9 mouse cellular contexts compared by ENCODE assay signal in the genomic region with DNA sequence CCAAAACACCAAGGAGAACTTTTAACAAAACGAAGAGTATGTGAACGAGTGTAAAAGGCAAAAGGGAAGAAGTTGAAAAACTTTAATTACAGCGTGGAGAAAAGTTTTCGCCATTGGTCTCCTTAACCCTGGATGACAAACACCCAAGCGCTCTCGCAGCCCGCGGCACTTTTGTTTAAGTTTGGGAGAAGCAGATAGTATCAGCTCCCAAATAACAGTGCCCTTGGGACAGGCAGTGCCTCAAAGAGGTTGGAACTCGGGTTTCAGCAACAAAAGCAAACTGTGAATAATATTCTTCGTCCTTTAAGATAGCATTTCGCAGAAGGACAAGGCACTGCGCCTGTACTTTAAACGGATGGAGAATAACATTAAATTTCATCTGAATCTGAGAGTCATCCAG. TPM values are rescaled to one million over a fixed set of nuclear protein-coding genes. Genes with fewer than 3 reads are reported as not detected.
DNase-seq lines count a peak whose midpoint lies in the region; ATAC-seq and TF ChIP-seq lines count a peak whose summit lies in the region.
"Had no signal": no experiment of that assay in that cellular context is flagged by ENCODE, and none has a peak within 500 bp of the region (broad histone marks: within the 10 kb centered on the region; RNA-seq: fewer than 3 reads in every experiment).

No protein-coding gene starts in this region.

- H3K9me3 ChIP-seq in kidney, embryonic 15.5 days (replicated peaks), result no peaks in the 10 kb centered on the region
- H3K9me3 ChIP-seq in forebrain, embryonic 14.5 days (replicated peaks; ENCODE audit: control insufficient read depth, low read length), result no peaks in the 10 kb centered on the region
- H3K9me3 ChIP-seq in limb, embryonic 14.5 days (ENCODE audit: control insufficient read depth, low read length), result no peaks in the 10 kb centered on the region

- peaks cover 89% of the 10 kb centered on the region for H3K27me3 ChIP-seq in kidney, embryonic 15.5 days
- H3K27me3 ChIP-seq in forebrain, embryonic 14.5 days (replicated peaks; ENCODE audit: control insufficient read depth, insufficient read depth, low read length), result peaks cover 15% of the 10 kb centered on the region
- peaks cover 35% of the 10 kb centered on the region for H3K27me3 ChIP-seq in limb, embryonic 14.5 days (ENCODE audit: control insufficient read depth, insufficient read depth, low read length)

- peak overlapping the region; percentile 51 for H3K4me3 ChIP-seq in kidney, embryonic 15.5 days (replicated peaks)
- peak overlapping the region; percentile 50 for H3K4me3 ChIP-seq in forebrain, embryonic 14.5 days (ENCODE audit: low read depth, low read length)
- H3K4me3 ChIP-seq in limb, embryonic 14.5 days (replicated peaks; ENCODE audit: low read length), result peak overlapping the region; percentile 54

- ATAC-seq in kidney, embryonic 15.5 days (replicated peaks; ENCODE audit: low FRiP score), result no peak
- no peak for ATAC-seq in forebrain, embryonic 14.5 days
- ATAC-seq in limb, embryonic 14.5 days (ENCODE audit: low FRiP score, low read depth), result no peak
- ATAC-seq: inflammation-experienced regulatory T-cells, adult 6 months had no signal

- no peak overlapping the region for H3K27ac ChIP-seq in kidney, embryonic 15.5 days
- H3K27ac ChIP-seq in forebrain, embryonic 14.5 days (ENCODE audit: low read depth, low read length), result no peak overlapping the region
- H3K27ac ChIP-seq in limb, embryonic 14.5 days (replicated peaks; ENCODE audit: low read depth, low read length), result peak overlapping the region; percentile 62

- H3K4me2 ChIP-seq in kidney, embryonic 15.5 days, result peak overlapping the region; percentile 97
- H3K4me2 ChIP-seq in forebrain, embryonic 14.5 days (ENCODE audit: low read length), result peak overlapping the region; percentile 100
- H3K4me2 ChIP-seq in limb, embryonic 14.5 days (replicated peaks; ENCODE audit: low read depth, low read length, severe bottlenecking), result peak overlapping the region; percentile 96

- no peaks in the 10 kb centered on the region for H3K36me3 ChIP-seq in kidney, embryonic 15.5 days
- no peaks in the 10 kb centered on the region for H3K36me3 ChIP-seq in forebrain, embryonic 14.5 days (ENCODE audit: control insufficient read depth, insufficient read depth, low read length)
- no peaks in the 10 kb centered on the region; the same call in 1 of the 2 replicates for H3K36me3 ChIP-seq in limb, embryonic 14.5 days (ENCODE audit: control insufficient read depth, insufficient read depth, low read length)

- DNase-seq in kidney, adult 18-20 months, result no peak
- no peak for DNase-seq in forebrain, embryonic 14.5 days (ENCODE audit: low spot score)
- DNase-seq in limb, embryonic 14.5 days (ENCODE audit: low spot score), result no peak
- peak; percentile 25 for DNase-seq in retina, embryonic 14.5 days (ENCODE audit: low spot score)
- no peak for DNase-seq in cerebellum, adult 11-12 months
- no peak for DNase-seq in spleen, postnatal 14 days (ENCODE audit: low spot score in 2 of 2)
- no peak for DNase-seq in spleen, adult 12 weeks (ENCODE audit: low spot score)

- 1% methylated on average over 13 of the region's 13 CpGs for WGBS in kidney, embryonic 15.5 days
- WGBS in forebrain, embryonic 14.5 days, result 4% methylated on average over 13 of the region's 13 CpGs
- 2% methylated on average over 13 of the region's 13 CpGs for WGBS in limb, embryonic 14.5 days

- no peak for TF ChIP-seq POLR2A in limb, embryonic 14.5 days (IDR thresholded peaks at IDR 0.05; ENCODE audit: borderline replicate concordance, extremely low read depth, insufficient read depth, insufficient read length)

- H3K4me1 ChIP-seq in kidney, embryonic 15.5 days, result peaks cover 49% of the 10 kb centered on the region
- peaks cover 23% of the 10 kb centered on the region for H3K4me1 ChIP-seq in forebrain, embryonic 14.5 days (ENCODE audit: control insufficient read depth, insufficient read depth, low read length)
- H3K4me1 ChIP-seq in limb, embryonic 14.5 days (ENCODE audit: control insufficient read depth, insufficient read depth, low read length), result peaks cover 11% of the 10 kb centered on the region; the same call in 1 of the 2 replicates

- no peak overlapping the region for H3K9ac ChIP-seq in kidney, embryonic 15.5 days
- H3K9ac ChIP-seq in forebrain, embryonic 14.5 days (ENCODE audit: low read length), result peak overlapping the region; percentile 40
- peak overlapping the region; percentile 65 for H3K9ac ChIP-seq in limb, embryonic 14.5 days (ENCODE audit: low read depth, low read length, severe bottlenecking)

RNA-seq across cellular contexts. Expression of a gene that starts 0.6 kb away (rescaled TPM):
- 20.2 and 23.0 TPM in 2 replicates for polyA plus RNA-seq in kidney, embryonic 15.5 days (2015; fragmentation: Nextera tagmentation; extraction: Ambion mirVana)
- polyA plus RNA-seq in forebrain, embryonic 14.5 days (2014; fragmentation: Nextera tagmentation; extraction: Ambion mirVana), result 78.4 and 84.9 TPM in 2 replicates
- 21.3 and 34.0 TPM in 2 replicates for polyA plus RNA-seq in limb, embryonic 14.5 days (2012; rRNA removed)
- 59.4 and 67.4 TPM in 2 replicates for polyA plus RNA-seq in limb, embryonic 14.5 days (2014; fragmentation: Nextera tagmentation; extraction: Ambion mirVana)
- polyA plus RNA-seq: inflammation-experienced regulatory T-cells, adult 6 months had no signal

RNA-seq across cellular contexts. Expression of a gene that starts 1.2 kb away (rescaled TPM):
- polyA plus RNA-seq in kidney, embryonic 15.5 days (2015; fragmentation: Nextera tagmentation; extraction: Ambion mirVana), result 263 and 276 TPM in 2 replicates
- polyA plus RNA-seq in forebrain, embryonic 14.5 days (2014; fragmentation: Nextera tagmentation; extraction: Ambion mirVana), result 425 and 434 TPM in 2 replicates
- 183 and 187 TPM in 2 replicates for polyA plus RNA-seq in limb, embryonic 14.5 days (2012; rRNA removed)
- 283 and 299 TPM in 2 replicates for polyA plus RNA-seq in limb, embryonic 14.5 days (2014; fragmentation: Nextera tagmentation; extraction: Ambion mirVana)

RNA-seq across cellular contexts. Expression of a gene that starts 46.4 kb away (rescaled TPM):
- 0.35 and 0.79 TPM in 2 replicates for polyA plus RNA-seq in kidney, embryonic 15.5 days (2015; fragmentation: Nextera tagmentation; extraction: Ambion mirVana)
- polyA plus RNA-seq in forebrain, embryonic 14.5 days (2014; fragmentation: Nextera tagmentation; extraction: Ambion mirVana), result 0.96 and 1.4 TPM in 2 replicates
- polyA plus RNA-seq in limb, embryonic 14.5 days (2012; rRNA removed), result 0.79 and 0.87 TPM in 2 replicates
- 1.1 and 1.4 TPM in 2 replicates for polyA plus RNA-seq in limb, embryonic 14.5 days (2014; fragmentation: Nextera tagmentation; extraction: Ambion mirVana)
